Mouse (Mus musculus) left cerebral cortex, adult 8-10 months (tissue): ENCODE data around the gene Olfr167. TPM values are rescaled to one million over a fixed set of nuclear protein-coding genes. Genes with fewer than 3 reads are reported as not detected.
"Not testable (repeated sequence)": the region's sequence is repeated elsewhere in the genome, so short reads cannot be mapped to it uniquely, and the experiment has no call there.

Source experiments
- DNase-seq, 2 experiments: peaks; one replicate each; pipeline ENCODE4 v3.0.0; 2022; ENCODE audit warnings: low spot score in 2 of 2
- total RNA-seq, 4 experiments: library from RNA; stranded (reverse); gene quantifications; 2 replicates each; pipeline ENCODE4 v1.2.4; 2022

The Olfr167 gene
- not detected for total RNA-seq

DNA sequence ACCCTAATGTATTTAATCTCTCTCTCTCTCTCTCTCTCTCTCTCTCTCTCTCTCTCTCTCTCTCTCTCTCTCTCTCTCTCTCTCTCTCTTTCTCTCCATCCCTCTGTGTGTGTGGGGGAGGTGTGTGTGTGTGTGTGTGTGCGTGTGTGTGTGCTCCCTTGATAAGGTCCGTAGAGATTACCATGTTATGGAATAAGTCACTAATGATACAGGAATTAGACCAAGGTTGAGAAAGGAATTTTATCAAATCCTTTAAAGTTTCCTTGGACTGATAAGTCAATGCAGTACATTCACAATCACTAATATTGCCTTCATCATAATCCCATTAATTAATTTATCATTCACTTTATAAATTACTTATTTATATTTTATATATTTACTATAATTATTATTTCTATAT is at the start of gene Olfr167:
TSS of gene Olfr167 (minus strand) at position 101 of the 400 bp plus-strand sequence.
- DNase-seq = no peak

DNA sequence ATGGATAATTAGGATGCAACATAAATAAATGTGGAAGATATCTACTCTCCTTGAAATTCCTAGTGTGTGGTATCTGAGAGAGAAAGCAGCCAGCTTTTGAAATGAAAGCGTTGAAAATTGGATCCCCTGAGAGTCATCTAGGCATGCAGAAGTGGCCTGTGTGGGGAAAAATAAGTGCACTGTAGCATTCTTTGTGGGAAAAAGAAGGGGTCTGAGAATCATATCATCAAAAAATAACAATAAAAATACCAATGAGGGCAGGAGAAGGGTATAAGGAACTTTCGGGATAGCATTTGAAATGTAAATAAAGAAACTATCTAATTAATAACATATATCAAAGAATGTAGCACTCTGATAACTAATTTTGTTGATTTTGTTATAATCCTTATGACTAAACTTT is 49.6 kb upstream of the Olfr167 start, which contains the start of gene Olfr169:
TSS of gene Olfr169 (minus strand) at position 101 of the 400 bp plus-strand sequence.
- not testable (repeated sequence) for DNase-seq

DNA sequence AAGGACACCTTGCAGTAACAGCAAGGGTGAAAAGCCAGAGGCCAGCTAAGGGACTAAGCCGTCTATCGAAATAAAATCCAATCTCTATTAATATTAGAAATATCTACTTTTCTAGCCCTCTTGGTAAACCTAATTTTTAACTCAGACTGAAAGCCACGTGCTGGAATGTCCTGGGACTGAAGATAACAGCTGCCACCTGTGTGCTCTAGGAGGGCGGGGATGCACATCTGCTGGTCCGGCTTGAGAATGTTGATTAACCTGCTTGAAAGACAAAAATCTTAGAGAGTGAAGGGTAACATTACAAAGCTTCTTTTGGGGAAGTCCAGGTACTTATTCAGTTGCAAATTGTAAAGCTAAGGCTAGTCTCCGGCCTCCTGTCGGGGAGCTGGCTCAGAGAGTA is 31.4 kb upstream of the Olfr167 start:
- not testable (repeated sequence) for DNase-seq

DNA sequence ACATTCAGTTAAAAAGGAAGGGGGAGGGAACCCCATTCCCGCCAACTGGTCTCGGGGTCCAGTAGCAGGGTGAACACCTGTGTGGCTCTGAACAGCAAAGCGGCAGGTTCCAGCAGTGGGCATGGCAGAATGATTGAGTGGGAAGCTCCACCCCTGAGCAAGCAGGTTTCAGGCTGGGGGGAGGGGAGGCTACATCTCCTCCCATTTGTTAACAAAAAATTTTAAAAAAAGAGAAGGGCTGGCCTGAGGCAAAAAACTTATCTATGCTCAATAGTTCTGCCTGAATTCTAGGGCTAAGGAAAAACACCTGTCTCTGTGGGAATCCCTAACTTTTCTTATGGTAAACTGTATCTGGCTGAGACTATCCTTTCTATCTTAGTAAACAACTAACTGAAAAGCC is 30.2 kb upstream of the Olfr167 start:
- not testable (repeated sequence) for DNase-seq

DNA sequence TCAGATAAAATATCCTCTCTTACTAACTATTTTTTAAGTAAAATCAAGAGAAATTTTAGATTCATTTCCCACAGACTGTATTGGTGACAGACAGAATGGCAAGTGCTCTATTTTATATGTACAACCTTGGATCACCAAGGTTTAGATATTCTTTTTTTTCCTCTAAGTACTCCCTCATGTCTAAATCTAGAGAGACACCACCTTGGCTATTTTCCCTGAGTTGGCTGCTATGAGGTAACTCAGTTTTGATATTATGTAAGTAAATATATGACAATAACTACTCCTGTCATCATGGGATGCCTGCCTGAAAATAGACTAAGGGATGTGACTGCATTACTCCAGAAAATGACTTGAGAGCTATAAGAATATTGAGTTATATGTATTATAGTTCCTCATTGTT is 13.4 kb upstream of the Olfr167 start, which contains the start of gene Olfr168:
TSS of gene Olfr168 (minus strand) at position 101 of the 400 bp plus-strand sequence.
- no peak for DNase-seq

DNA sequence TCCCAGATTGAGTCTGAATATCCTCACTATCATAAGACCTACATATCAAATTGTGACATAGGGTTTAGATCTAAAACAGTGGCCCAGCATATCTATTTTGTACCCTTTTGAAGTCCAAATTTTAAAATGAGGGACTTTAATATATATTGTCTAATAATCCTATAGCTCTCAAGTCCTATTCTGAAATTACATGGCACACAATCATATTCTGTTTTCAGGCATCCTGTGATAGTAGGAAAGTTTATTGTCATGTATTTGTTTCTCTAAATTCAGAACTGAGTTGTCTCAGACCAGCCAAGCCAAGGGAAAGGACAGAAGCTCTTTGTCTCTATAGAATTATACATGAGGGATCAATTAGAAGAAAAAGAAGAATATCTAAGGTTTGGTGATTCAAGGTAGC is 38.7 kb downstream of the Olfr167 start, which contains the start of gene Olfr166:
TSS of gene Olfr166 (plus strand) at position 301 of the 400 bp plus-strand sequence.
- DNase-seq = no peak

DNA sequence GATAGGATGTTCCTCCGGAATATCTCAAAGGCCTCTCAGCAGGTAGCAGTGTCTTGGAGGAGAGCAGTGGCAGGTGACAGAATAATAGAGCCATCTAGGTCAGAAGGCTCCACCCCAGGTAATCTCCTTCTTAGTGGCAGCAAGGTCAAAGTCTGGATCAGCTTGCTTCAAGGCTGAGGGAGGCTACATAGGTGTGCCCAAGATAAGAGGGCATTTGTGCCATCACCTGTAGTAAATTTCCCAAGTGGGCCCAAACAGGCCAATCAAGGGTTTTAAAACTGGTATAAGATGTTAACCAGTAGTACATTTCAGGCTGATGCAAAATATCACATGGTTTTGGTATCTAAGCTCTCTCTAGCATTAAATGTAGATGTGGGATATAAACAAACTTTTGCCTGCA is 57.7 kb downstream of the Olfr167 start:
- no peak for DNase-seq

Other genes with a start within 250 kb of the Olfr167 start
- gene Olfr164, start 208.2 kb downstream of the Olfr167 start, total RNA-seq = not detected
- not detected for gene Olfr165, start 99.1 kb downstream of the Olfr167 start, total RNA-seq
- gene Olfr166, start 38.6 kb downstream of the Olfr167 start, total RNA-seq = not detected
- gene Olfr168, start 13.3 kb upstream of the Olfr167 start, total RNA-seq = not detected
- not detected for gene Olfr169, start 49.5 kb upstream of the Olfr167 start, total RNA-seq
- not detected for gene Olfr170, start 89.6 kb upstream of the Olfr167 start, total RNA-seq
- gene Olfr171, start 107.7 kb upstream of the Olfr167 start, total RNA-seq = not detected
- under 1 TPM in 1 of 4 experiments, not detected in 3; 0.16 TPM for gene Lamp3, start 184.1 kb upstream of the Olfr167 start, total RNA-seq
- gene B3gnt5, start 237.9 kb upstream of the Olfr167 start, total RNA-seq = 1 to 10 TPM in 1 of 4 experiments, under 1 TPM in 3; 0.37 to 1.5 (median 0.71) TPM